Mouse (Mus musculus) spleen, adult 12 weeks (tissue): ENCODE results near the gene Tmc7.

Source experiments
- DNase-seq: peaks from one replicate; pipeline ENCODE4 v3.0.0; 2022; ENCODE audit warnings: low spot score

Gene Tmc7

DNA sequence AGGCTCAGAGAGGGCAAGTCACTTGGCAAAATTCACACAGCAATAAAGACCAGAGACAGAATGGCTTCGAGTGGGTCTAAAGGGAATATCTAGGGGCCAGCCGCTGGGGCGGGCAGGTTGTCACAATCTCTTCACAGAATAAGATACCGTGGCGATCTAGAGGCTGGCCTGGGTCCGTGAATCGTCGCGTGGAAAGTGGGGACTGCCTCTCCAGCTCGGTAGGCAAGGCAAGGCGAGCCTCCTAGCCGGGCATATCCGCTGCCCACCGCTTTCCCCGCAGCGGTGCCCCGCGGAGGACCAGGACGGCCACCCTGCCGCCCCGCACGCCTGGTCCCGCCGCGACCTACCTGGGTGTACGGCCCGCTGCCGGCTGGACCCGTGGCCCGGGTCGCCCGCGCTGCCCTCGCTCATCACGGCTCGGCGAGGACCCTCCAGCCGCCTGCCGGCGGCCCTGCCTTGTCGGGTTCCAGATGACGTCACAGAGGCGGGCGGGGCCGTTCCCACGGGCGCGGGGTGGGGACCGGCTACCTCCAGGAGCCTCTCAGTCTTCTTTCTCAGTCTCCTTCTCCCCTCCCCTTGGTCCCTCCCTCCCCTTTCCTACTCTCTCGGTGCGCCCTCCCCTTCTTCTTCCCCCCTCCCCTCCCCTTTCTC lies at the start of gene Tmc7:
Tmc7 (minus strand) TSS at position 480 of the 651 bp plus-strand sequence.
- DNase-seq = no peak

DNA sequence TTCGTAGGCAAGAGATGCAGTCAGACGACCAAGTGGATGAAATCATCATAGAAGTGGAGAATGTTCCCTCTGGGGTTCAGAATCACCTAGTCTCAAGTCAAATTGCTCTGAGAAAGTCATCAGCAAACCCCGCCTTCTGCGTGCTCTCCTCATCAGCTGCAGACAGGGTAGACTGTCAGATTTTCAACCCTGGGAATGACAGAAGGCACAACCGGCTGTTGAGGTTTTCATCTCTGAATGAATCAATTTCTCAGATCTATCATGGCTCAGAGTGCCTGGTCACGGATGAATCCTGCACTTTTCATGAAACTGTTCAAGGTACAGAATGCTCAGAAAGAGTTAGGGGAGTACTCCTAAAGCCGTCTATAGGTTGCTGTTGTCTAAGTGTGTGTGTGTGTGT lies 49.4 kb upstream of the Tmc7 start:
- no peak for DNase-seq

DNA sequence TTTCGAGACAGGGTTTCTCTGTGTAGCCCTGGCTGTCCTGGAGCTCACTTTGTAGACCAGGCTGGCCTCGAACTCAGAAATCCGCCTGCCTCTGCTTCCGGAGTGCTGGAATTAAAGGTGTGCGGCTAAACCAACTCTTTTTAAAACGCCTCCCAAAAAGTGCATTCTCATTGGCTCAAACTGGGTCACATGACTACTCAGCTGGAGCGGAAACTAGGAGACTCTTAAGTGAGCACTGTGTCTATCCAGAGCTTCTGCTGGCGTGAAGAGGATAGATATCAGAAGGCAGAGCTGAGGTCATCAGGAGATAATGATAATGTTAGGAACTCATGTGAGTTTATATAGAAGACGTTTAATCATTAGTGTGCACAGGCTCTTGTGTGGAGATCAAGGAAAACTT lies 48.6 kb upstream of the Tmc7 start:
- no peak for DNase-seq

DNA sequence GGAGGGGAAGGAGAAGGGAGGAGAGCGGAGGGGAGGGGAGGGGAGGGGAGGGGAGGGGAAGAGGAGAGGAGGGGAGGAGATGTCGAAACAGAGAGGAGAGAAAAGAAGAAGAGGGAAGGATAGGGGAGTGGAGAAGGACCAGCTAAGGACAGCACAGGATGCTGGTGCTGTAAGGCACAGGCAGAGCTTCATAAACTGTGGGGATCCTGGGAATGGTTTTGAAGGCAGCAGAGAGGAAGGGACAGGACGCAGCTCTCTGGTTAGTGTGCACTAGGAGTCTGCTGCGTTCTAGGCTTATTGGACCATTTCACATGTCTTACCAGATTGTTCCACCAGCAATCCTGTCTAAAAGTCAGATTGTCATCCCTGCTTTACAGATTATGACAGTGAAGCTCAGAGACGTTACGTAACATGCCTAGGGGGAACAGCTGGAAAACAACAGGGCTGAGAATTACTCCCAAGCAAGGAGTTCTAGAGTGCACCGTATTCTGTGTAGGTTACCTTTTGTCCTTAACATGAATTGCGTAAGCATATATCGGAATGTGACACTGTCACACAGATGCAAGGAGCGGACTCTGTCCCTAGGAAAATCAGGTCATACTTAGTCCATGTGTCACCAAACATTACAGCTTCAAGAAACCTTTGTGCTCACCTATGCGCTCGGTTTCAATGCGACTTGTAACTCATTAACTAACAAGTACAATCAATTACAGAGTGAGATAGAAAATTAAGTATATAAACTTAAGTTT lies 43.2 kb upstream of the Tmc7 start:
- no peak for DNase-seq

DNA sequence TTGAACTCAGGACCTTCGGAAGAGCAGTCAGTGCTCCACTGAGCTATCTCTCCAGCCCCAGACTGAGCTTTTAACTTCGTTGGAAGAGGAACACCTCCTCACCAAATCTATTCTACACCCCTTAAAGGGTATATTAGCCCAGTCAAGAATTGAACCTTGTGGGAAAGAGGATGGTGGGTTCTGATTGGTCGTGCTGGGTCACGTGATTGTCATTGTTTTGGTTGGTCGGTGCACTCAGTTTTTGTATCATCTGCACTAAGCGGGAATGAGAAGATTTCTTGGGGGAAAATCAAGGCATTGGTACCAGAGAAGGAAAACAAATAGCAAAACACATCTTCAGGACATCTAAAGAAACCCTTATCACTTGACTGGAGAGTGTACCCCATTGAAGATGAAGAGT lies 36.6 kb upstream of the Tmc7 start:
- DNase-seq = no peak

DNA sequence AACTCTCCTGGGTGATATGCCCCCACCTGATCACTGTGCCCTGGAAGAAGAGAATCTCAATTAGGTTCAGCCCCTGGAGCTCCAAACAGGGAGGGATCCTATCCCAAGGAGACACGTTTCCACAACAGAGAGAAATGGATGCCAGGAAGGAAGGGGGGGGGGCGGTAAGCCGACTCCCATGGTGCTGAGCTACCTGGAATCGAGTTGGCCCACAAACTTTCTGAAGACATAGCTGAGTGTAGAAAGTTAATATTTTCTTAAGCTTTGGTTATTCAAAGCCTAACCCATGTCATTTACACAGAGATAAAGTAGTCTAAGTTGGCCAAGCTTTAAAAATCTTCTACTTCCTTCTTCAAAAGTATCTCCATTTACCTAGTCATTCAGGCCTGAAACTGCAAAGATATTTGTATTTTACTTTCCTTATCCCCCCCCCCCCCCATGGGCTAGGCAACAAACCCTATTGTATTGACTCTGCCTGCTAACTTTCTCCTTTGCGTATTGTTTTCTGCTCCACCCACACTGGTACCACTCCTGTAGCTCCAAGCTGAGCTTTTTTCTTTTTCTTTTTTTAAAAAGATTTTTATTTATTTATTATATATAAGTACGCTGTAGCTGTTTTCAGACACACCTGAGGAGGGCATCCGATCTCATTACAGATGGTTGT lies 35.8 kb upstream of the Tmc7 start:
- no peak for DNase-seq

DNA sequence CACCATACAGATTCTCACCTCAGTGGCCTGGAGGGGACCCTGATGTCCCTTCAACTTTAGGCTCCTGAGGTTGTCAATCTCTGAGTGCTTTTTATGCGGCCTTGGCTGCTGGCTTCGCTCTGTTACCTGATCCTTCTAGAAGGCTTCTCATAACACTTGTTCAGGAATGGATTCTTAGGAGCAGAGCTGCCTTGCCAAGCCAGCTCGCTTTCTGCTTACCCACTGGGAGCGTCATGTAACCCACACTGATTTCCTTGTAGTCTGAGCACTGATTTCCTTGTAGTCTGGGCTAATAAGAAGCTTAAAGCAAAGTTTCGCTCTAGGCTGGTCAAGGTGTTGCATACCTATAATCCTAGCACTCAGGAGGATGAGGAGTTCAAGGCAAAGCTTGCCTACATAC lies 33.6 kb upstream of the Tmc7 start:
- DNase-seq = no peak

DNA sequence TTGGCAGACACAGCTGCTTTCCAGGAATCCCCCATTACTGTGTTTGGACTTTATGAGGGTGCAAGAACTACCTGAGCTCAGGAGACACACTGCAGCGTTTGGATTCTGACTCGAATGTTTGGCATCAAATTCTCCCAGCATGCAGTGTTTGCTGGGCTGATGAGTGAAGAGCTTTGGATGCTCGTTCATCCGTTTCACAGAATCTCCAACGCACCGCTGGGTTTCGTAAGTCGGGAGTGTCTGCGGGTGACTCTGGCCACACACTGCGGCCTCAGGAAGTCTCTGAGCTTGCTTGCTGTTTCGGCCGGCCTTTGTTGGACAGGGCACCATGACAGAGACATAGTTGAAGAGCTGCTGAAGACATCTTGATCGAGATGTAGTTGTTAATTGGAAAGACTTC lies 29.5 kb upstream of the Tmc7 start:
- no peak for DNase-seq

DNA sequence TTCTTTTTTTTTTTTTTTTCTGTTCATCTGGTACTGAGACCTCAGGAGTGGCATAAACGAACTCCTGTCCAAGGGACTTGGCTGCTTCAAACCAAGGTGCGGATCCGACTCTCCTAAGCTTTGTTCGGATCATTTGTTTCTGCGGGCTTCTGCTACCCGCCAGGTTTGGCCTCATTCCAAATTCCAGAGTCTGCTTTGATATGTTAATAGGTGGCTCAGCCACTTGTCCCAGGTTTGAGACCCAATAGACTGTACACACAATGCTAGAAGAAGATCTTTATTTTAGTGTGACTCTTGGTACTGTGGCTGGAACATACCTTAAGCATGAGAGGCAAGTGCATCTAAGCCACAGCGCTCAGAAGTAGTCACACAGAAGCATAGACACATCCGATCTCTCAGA lies 27.4 kb upstream of the Tmc7 start:
- DNase-seq = no peak

DNA sequence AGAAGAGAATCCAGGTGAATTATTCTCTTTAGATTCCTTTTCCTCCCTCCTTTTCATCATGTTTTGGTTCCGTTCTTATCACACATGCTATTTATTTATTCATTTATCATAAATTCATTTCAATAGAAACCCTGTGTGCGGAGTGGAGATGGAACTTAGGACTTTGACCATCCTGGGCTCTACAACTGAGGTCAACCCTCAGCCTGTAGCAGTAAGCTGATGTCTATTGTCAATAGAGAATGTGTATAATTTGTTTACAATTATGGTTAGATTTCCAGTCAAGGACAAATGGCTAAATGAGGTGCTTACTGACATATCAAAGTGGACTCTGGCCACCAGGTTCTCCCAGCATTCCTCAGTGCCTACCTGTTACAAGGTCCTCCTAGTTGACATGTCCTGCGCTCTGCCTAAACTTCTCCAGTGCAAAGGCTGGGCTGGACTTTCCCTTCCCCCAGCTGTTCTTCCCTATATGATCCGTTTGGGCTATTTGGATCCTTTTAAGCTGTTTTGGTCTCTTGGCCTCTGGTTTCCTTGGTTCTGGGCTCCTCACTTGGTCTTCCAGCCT lies 26.7 kb upstream of the Tmc7 start:
- DNase-seq = no peak

DNA sequence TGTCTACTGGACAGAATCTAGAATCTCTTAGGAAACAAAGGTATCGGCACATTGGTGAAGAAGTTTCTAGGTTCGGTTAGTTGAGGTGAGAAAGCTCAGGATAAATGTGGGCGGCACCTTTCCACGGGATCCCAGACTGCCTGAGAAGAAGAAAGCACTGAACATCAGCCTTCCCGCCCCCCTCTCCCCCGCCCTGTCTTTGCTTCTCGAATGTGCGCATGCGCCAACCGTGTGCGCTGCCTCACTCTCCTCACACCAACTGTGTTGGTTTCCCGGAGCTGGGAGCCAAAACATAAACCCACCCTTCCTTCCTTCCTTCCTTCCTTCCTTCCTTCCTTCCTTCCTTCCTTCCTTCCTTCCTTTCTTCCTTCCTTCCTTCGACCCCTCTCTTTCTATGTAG lies 26.2 kb upstream of the Tmc7 start:
- no peak for DNase-seq

DNA sequence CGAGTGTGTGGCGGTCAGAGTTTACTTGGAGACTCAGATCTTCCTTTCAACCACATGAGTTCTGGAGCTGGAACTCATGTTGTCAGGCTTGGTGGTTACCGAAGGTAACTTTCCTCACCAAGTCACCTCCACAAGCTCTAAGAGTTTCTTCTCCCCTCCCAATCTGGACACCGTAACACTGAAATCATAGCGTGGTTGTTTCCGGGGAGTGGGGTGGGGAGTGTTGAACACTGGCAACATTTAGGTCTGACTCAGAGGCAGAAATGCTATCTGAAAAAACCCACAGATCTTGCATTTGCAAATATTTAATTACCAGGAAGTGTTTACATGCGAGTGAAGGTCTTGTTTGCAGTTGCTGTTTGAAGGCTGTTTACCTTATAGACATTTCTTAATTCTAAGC lies 25.3 kb upstream of the Tmc7 start:
- no peak for DNase-seq

DNA sequence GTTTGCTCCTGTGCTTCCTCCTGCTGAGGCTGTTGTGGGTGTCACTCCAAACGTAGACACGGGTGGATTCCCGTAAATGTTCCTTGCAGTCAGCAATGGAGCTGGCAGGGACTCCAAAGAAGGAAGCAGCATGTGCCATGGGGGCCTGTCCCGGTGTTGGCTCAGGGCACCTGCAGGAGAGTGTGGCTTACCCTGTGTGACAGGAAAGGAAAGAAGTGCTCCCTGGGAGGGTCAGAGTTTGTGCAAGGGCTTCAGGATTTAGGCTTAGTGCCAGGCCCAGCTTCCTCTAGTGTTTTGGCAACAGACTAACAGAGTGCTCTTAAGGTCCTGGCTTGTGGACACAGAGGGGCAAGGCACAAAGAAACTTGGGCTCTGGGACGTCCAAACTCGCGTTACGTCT lies 20.3 kb upstream of the Tmc7 start:
- DNase-seq = no peak

DNA sequence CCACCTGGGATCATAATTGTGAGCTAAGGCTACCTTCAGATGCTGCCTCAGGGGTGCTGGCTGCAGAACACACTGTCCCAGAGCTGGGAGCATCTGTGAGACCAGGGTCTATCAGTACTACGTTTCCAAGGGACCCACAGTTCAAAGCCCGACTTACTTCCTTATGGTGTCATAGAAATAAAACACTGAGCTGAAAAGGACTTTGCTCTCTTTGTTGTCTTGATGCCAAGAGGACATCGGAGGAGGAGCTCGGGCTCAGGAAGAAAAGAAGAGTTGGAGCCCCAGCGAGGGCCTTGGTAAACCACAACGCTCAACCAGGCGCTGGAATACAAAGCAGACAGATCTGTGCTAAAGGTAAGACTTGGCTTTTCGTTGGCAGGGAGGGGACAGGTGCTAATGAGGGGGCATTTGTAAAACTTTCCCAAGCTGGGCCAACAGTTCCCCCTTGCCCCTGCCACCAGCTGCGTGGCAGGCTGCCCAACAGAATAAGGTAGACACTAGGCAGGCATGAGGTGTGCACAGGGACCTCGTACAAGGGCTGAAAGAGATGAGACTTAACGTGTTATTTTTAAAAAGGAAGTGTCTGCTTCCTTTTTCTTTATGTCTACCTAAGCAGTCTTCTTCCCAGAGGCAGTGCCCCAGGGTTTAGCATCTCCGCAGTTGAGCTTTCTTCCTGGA lies 15.6 kb upstream of the Tmc7 start:
- DNase-seq = no peak

DNA sequence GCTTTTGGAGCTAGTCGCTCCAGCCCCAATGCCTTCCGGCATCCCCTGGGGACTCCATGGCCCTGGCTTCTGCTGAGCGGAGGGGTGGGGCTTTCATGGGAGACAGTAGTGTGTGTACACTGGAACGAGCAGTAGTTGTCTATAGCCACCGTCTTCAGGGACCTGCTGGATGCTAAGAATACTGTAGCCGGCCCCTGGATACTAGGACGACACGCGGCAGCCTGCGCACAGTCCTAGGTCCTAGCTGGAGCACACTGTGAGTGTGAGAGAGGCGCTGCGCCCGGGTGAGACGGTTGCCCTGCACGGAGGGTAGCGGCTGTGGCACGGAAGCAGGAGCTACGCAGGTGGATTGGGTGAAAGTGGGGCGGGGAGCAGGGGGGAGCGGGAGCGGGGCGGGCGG lies 12.7 kb upstream of the Tmc7 start, which contains the start of gene Tmc5:
Tmc5 (plus strand) TSS at position 97 of the 400 bp plus-strand sequence.
- no peak for DNase-seq

DNA sequence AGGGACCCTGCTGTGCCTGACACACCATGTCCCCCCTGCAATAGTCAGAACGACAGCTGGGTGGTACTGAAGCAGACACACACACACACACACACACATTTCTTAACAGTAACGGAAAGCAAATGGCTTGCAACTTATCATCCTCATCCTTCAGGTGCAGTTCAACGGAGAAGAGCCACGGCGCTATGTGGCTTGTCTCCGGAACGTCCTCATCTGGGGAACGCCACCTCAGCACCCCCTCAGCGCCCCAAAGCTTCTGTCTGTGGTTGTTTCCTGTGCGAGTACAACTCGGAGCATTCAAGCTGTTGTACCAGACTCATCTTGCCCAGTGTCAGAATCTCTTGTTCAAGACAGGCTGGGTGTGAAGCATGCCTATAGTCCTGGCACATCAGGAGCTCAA lies 11.7 kb upstream of the Tmc7 start:
- no peak for DNase-seq

DNA sequence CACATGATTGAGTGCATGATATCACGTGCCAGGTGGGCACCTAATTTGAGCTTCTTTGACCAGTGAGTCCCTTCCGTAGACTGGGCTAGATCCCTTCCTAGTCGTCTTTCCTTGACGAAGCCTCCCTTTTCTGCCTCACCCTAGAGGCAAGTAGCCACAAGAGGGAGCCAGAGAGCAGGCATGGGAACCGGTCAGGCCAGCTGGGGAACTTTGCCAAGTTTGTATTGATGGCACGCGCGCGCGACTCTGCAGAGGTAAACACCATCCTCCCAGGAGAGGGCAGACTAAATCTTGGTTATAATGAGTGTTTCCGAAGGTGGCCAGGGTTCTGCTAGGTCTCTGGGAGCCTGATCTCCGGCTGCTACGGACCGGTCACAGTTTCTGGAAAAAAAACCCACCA lies 10.7 kb upstream of the Tmc7 start:
- no peak for DNase-seq

DNA sequence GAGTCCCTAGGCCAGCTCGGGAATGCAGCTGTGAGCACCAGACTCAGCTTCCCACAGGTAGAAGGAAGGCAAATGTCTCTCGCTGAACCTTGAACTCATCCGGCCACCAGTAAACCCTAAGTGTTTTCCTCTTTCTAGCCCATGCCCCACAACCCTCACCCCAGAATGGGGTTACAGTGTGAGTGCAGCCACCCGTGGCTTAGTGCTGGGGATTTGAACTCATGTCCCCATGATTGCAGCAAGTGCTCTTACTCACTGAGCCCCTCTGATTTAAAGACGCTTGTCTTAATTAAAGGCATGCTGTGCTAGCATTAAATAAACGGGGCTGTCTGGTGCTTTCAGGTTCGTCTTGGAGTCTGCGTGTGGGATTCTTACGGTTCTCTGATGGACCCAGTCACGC lies 10.1 kb upstream of the Tmc7 start:
- DNase-seq = no peak

DNA sequence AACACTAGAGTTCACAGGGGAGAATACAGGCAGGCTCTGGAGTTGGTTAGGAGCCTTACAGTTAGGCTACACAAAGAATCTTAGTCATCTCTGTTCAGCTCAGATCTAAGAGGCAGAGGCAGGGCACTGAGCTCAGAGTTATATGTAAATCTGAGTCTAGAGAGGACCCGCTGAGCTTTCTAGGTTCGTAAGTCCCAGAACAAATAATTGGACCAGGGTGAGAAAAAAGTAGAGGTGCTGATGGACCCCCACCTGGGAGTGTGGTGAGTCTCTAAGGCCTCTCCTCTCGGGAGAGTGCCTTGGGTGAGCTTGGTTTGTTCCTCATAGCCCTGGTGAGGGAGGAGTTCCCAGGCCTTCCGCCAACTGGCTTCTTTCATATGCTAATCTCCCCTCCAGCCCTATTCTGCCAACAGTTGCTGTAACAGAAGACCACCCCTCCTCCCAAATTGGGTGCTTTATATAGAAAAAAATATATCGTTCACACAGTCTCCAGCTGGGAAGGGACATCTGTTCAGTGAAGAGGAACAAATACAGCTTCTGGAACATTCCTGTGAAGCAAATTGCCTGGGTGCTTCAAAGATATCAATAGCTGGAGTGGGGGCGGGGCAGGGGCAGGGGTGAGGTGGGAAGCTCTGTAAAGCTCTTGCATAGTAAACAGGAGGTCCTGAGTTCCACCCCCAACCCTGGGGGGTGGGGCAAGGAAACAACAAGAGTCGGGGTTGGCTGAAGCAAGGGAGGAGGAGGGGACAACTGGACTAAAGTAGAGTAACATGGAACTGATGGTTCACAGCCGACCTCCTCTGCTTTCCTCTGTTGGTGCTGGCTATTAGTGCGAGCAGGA lies 9.3 kb upstream of the Tmc7 start:
- DNase-seq = no peak

DNA sequence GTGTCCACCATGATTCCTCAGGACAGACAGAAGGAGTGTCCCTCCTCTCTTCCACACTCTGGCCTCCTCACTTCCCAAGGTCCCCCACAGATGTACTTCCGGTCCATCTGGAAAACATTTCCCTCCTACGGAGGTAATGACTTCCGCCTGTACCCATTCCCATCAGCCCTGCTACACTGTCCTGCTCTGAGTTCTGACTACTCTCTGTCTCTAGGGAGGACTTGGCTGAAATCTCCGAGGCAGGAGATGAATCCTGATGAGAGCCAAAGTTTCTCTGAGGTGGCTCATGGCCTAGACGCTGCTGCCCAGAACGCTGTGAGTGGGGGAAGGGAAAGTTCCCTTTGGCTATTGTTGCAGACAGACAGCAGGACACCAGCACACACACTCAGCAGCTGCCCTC lies 7.6 kb upstream of the Tmc7 start:
- no peak for DNase-seq

DNA sequence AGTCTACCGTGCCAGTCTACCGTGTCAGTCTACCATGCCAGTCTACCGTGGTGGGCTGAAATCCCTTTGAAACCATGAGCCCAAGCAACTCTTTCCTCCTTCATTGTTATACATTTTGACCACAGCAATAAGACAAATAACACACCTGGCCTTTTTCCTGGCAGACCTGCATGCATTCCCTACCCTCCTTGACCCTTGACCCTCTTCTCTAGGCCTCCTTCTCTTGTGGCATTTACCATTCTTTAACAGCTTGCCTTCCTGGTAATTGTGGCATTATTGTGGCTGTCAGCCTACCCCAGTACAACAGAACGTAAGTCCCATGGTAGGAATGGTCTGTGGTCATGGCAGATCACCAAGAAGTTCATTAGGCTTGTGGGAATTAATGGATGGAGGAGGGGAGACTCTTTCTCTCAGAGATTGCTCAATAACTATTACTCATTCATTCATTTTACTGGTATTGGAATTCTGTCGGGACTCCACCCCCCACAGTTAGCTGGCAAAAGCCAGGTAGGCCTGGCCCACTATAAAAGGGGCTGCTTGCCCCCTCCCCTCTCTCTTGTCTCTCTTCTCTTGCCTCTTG lies 6.3 kb upstream of the Tmc7 start:
- no peak for DNase-seq
